Mouse (Mus musculus): ENCODE measurements at regions not wholly inside any gene's neighbourhood (a gene's known extent, or its start where the extent isn't known, plus 50 kb on each side); places are given as distances from the start of the nearest gene placed in this dataset.

GRCm38 (mm10) chr16:93085227-93085883 is 259.4 kb upstream of the Runx1 start:
- H3K4me3 ChIP-seq, result no peak overlapping the region
- DNase-seq (ENCODE audit: low spot score in 2 of 2), result no peak
- no peak overlapping the region for H3K27ac ChIP-seq
- no peak for TF ChIP-seq CTCF (conservative IDR thresholded peaks at IDR 0.05)

DNA sequence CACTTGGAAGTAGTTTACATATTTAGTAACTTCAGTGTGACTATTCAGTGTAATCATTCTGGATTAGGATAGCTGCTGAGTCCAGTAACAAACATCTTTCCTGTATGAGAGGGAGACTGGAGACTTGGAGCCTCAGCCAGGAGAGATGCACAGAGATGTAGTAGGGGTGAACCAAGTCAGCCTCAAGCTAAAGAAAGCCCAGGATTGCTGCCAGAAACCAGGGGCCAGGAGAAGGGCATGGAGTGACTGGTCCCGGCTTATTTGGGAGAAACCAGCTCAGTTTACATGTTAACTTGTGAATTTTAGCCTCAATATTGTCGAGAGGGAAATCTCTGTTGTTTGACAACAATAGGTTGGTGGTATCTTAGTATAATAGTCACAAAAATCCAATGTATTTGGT is 257.8 kb upstream of the Runx1 start:
- Histone ChIP-seq H3K4me3 (no peak overlapping the region), H3K27ac (no peak overlapping the region)
- DNase-seq (ENCODE audit: low spot score in 2 of 2), result no peak
- TF ChIP-seq CTCF (conservative IDR thresholded peaks at IDR 0.05), result no peak

DNA sequence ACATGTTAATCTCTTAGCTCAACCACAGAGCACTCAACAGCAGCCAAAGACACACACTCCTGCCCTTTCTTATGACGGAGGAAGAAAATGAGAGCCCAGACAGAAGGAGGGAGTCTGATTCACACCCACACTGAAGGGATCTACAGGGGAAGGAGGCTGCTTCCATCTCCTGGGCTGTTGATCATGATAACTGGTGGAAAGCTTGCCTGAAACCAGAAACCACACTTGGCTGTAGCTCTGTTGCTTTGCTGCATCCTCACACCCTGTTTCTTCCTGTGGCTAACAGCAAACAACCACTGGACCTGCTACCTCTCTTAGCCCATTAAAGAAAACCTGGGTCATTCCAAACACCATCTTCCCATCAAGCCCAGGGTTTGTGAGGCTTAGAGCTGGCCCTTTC is 257.2 kb upstream of the Runx1 start:
- no peak for TF ChIP-seq CTCF (conservative IDR thresholded peaks at IDR 0.05)
- no peak for DNase-seq (ENCODE audit: low spot score in 2 of 2)
- Histone ChIP-seq H3K27ac (no peak overlapping the region), H3K4me3 (no peak overlapping the region)

DNA sequence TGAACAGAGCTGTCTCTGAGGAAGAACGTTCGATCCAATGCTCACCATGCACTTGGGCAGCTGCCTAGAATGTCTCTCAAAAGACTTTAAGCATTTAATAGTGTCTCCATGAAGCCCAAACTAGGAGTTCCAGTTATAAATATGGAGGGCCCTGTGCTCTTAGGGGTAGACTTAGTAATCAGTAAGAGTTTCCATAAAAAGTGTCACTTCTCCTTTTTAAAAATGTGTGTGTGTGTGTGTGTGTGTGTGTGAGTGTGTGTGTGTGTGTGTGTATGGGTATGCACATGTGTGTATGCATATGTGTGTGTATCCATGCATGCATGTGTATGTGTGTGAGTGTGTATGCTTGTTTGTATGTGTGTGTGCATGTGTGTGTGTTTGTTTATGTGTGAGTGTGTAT is 255.6 kb upstream of the Runx1 start:
- Histone ChIP-seq H3K27ac (no peak overlapping the region), H3K4me3 (no peak overlapping the region)
- DNase-seq (ENCODE audit: low spot score in 2 of 2), result no peak
- TF ChIP-seq CTCF (conservative IDR thresholded peaks at IDR 0.05), result no peak

DNA sequence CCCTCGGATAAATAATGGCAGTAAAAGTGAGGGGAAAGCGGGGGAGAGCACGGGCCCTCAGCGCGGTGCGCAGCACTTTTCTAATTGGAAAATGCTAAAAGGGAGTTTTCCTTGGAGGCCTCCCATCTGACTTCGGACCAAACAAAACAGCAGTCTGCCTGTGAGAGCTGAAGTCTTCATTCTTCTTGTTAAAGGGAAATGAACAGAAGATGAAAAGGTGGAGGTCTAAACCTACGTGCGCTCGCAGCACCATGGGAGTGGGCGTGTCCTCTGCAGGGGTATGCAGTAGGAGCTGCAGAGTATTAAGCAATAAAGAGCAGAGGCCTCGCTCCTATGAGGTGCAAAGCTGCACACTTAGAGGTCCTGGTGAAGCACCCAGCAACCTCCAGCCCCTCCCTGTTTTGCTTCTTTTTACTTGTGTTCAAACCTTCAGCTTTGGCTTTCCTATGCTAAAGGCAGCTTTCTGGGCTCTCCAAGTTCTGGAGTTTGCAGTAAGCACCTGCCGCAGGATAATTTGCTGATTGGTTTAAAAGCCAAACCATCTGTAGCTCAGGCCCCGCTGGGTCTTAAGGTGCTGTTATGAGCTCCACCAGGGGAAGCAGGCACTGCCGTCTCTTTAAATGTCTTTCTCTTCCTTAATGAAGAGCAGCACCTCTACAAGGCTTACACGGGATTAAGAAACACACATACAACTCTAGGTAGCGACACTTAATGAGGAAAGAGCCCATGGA is 253.9 kb upstream of the Runx1 start:
- no peak for DNase-seq (ENCODE audit: low spot score in 2 of 2)
- Histone ChIP-seq H3K27ac (no peak overlapping the region), H3K4me3 (peak overlapping the region; percentile 46)
- TF ChIP-seq CTCF (conservative IDR thresholded peaks at IDR 0.05), result no peak

DNA sequence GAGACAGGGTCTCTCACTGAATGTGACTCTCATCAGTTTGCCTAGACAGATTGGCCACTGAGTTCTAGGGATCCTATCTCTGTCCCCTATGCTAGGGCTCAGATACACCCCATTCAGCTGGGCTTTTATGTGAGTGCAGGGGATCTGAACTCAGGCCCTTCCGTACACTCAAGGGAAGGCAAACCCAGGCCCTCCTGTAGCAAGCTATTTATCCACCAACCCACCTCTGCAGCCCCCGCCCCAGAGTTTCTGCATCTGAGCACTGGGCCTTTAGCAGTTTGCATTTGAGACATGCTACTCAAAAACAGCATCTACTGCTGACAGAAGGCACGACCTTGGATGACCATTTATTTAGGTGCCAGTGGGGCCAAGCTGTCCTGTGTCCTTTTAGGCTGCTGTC is 253.0 kb upstream of the Runx1 start:
- H3K4me3 ChIP-seq, result peak overlapping the region; percentile 46; the same call in 1 of the 2 replicates
- no peak overlapping the region for H3K27ac ChIP-seq
- TF ChIP-seq CTCF (conservative IDR thresholded peaks at IDR 0.05), result no peak
- DNase-seq (ENCODE audit: low spot score in 2 of 2), result no peak

DNA sequence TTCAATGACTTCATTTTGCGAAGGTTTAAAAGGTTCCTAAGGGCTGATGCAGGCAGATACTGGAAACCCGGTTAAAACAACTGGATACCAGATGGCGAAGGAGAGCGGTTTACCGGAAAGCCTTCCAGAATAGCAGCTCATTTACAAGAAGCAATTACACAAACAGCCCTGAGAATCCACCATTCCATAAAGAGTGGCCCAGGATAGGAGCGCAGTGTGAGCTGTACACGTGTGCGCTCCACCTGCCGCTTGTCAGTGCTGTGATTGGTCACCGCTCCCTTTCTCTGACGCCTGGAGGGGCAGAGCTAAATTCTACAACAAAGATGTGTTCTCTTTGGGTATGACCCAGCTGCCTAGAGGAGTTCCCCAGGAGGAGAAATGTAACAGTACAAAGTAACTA is 249.5 kb upstream of the Runx1 start:
- no peak for DNase-seq (ENCODE audit: low spot score in 2 of 2)
- TF ChIP-seq CTCF (conservative IDR thresholded peaks at IDR 0.05), result no peak
- Histone ChIP-seq H3K27ac (no peak overlapping the region), H3K4me3 (no peak overlapping the region)

DNA sequence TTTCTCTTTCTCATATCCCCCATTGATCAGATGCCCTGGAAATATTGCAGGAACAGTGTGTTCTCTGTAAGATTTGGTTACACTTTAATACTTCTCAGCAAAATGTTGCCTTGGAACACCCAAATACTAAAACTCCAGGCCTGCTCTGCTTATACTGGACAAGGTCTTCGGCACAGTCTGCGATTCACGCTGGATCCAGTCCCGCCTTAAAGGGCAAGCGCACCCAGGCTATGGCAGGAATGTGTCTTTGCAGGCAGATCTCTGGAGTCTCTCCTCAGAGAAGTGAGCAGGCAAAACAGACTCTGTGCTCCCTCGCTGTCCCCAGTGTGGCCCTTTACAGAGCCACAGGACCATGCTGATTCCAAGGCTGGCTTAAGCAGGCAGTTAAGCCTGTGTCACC is 246.2 kb upstream of the Runx1 start:
- Histone ChIP-seq H3K4me3 (no peak overlapping the region), H3K27ac (no peak overlapping the region)
- no peak for DNase-seq (ENCODE audit: low spot score in 2 of 2)
- TF ChIP-seq CTCF (conservative IDR thresholded peaks at IDR 0.05), result no peak

DNA sequence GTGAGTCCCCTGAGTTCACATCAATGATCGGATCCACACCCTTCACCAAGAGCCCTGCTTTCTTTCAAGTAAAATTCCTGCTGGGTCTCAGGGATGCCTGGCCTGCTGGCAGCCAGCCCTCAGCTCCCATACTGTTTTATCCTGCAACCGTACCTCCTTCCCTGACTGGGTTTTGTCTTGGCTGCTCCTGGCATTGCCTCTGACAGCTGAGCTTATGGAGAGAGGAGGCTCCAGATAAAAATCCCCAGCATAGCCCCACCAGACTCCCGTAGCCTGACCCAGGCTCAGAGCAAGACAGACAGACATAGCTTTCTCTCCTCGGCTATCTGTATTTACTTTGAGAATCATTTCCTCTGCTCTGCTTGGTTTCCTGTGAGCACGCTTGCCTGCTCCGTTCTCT is 245.8 kb upstream of the Runx1 start:
- no peak for TF ChIP-seq CTCF (conservative IDR thresholded peaks at IDR 0.05)
- no peak for DNase-seq (ENCODE audit: low spot score in 2 of 2)
- no peak overlapping the region for H3K27ac ChIP-seq
- H3K4me3 ChIP-seq, result no peak overlapping the region

- no peak for TF ChIP-seq CTCF (conservative IDR thresholded peaks at IDR 0.05)
- Histone ChIP-seq H3K4me3 (no peak overlapping the region), H3K27ac (no peak overlapping the region)
- DNase-seq (ENCODE audit: low spot score in 2 of 2), result no peak
Observed at GRCm38 (mm10) chr16:93066821-93067220, 240.9 kb upstream of the Runx1 start.

GRCm38 (mm10) chr16:93061475-93062179 is 235.7 kb upstream of the Runx1 start:
- TF ChIP-seq CTCF (conservative IDR thresholded peaks at IDR 0.05), result no peak

DNA sequence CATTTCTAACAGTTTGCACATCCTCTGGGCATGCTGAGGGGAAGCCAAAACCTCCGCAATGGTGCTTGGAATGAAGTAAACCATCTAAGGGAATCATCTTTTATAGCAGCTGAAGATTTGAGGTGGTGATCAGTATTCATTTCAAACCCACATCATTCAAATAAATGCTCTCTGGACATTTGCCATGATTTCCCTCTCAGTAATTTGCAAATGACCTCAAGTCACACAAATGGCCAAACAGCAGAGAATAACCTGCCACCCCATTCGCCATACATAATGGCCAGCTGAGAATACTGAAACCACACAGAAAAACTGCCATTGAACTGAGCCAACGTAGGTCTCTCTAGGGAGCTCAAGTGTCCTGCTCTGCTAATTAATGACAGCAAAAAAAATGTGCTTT is 230.3 kb upstream of the Runx1 start:
- TF ChIP-seq CTCF (conservative IDR thresholded peaks at IDR 0.05), result no peak
- Histone ChIP-seq H3K4me3 (no peak overlapping the region), H3K27ac (no peak overlapping the region)
- DNase-seq (ENCODE audit: low spot score in 2 of 2), result no peak

More at GRCm38 (mm10) chr16:93061475-93062179, 235.7 kb upstream of the Runx1 start:
- Histone ChIP-seq H3K4me3 (no peak overlapping the region), H3K27ac (no peak overlapping the region)
- DNase-seq (ENCODE audit: low spot score in 2 of 2), result no peak

DNA sequence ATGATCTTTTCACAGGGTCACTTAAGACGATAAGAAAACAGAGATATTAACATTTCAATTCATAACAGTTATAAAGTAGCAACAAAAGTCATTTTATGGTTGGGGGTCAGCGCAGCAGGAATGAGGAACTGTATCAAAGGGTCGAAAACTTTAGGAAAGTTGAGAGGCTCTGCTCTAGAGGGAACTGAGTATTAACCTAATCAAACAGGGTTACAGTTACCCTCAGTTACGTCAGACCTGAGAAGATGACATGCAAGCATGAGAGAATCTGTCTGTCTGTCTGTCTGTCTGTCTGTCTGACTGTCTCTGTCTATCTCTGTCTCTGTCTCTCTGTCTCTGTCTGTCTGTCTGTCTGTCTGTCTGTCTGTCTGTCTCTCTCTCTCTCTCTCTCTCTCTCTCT is 229.6 kb upstream of the Runx1 start:
- Histone ChIP-seq H3K4me3 (no peak overlapping the region), H3K27ac (no peak overlapping the region)
- no peak for TF ChIP-seq CTCF (conservative IDR thresholded peaks at IDR 0.05)
- DNase-seq (ENCODE audit: low spot score in 2 of 2), result no peak

Measured in layer of hippocampus, adult 2 months (tissue).